Mouse (Mus musculus): ENCODE results near the gene Odr4.

DNA sequence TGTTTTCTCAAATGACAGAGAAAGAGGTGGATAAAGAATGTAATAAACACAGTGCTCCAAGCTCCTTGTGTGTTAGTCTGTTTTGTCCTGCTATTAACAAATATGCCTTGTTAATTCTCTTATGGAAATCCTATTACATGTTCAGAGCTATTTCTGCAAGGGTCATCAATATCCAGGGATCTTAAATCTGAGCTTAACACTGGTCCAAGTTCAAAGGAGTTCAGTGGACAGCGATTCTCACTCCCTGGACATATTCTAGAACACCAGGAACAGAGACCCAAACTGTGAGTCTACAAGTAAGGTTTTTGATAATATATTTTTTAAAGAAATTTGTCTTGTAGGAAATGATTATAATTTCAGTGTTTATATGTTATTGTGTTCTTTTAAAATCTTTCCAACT, 73.7 kb downstream of the Odr4 start, which contains the start of gene Pdc:
- TF ChIP-seq CHD2 (IDR thresholded peaks at IDR 0.05; ENCODE audit: low read depth, low read length) (no peak), HCFC1 (IDR thresholded peaks at IDR 0.05; ENCODE audit: borderline replicate concordance, insufficient read depth, low read length) (no peak), ZNF384 (IDR thresholded peaks at IDR 0.05; ENCODE audit: low read depth, low read length) (no peak)

All from ES-E14 (cell line).